Mouse (Mus musculus) neural tube, embryonic 12.5 days (tissue): ENCODE measurements around the gene Cnppd1. TPM values are rescaled to one million over a fixed set of nuclear protein-coding genes. Genes with fewer than 3 reads are reported as not detected.

Source experiments
- polyA plus RNA-seq: library from polyadenylated mRNA; unstranded; fragments of >200 nt; fragmentation: Nextera tagmentation; extraction: Ambion mirVana; gene quantifications from 2 replicates; pipeline ENCODE4 v1.2.1, GENCODE M21; 2016

Gene Cnppd1
- polyA plus RNA-seq, 1 experiment from 2014 or later, result 70.0 TPM

Other genes starting within 250 kb of the Cnppd1 start
- not detected in 2 replicates for gene Cryba2, start 249.6 kb downstream of the Cnppd1 start, polyA plus RNA-seq
- 0.08 TPM in 1 of 2 replicates, not detected in the other for gene Cfap65, start 207.1 kb downstream of the Cnppd1 start, polyA plus RNA-seq
- 0.24 and 0.28 TPM in 2 replicates for gene Ihh, start 191.0 kb downstream of the Cnppd1 start, polyA plus RNA-seq
- gene Nhej1, start 17.5 kb downstream of the Cnppd1 start, polyA plus RNA-seq, result 10.7 and 11.5 TPM in 2 replicates
- not detected in 2 replicates for gene Slc23a3, start 8.8 kb downstream of the Cnppd1 start, polyA plus RNA-seq
- gene Retreg2, start 67 bp upstream of the Cnppd1 start, polyA plus RNA-seq, result 94.5 and 96.0 TPM in 2 replicates
- gene Zfand2b, start 25.9 kb upstream of the Cnppd1 start, polyA plus RNA-seq, result 37.8 and 38.5 TPM in 2 replicates
- gene Abcb6, start 37.7 kb upstream of the Cnppd1 start, polyA plus RNA-seq, result 37.8 and 39.1 TPM in 2 replicates
- gene Ankzf1, start 49.4 kb upstream of the Cnppd1 start, polyA plus RNA-seq, result 22.2 and 25.2 TPM in 2 replicates
- 41.0 and 41.5 TPM in 2 replicates for gene Atg9a, start 49.5 kb upstream of the Cnppd1 start, polyA plus RNA-seq
- 17.0 and 18.2 TPM in 2 replicates for gene Glb1l, start 68.1 kb upstream of the Cnppd1 start, polyA plus RNA-seq
- 136 and 143 TPM in 2 replicates for gene Stk16, start 68.1 kb upstream of the Cnppd1 start, polyA plus RNA-seq
- gene Tuba4a, start 77.2 kb upstream of the Cnppd1 start, polyA plus RNA-seq, result 9.4 and 11.9 TPM in 2 replicates
- not detected in 2 replicates for gene A630095N17Rik, start 89.4 kb upstream of the Cnppd1 start, polyA plus RNA-seq
- gene Dnajb2, start 93.7 kb upstream of the Cnppd1 start, polyA plus RNA-seq, result 49.6 and 54.9 TPM in 2 replicates
- 13.8 and 15.0 TPM in 2 replicates for gene Ptprn, start 121.8 kb upstream of the Cnppd1 start, polyA plus RNA-seq
- gene Resp18, start 135.7 kb upstream of the Cnppd1 start, polyA plus RNA-seq, result 61.9 and 69.5 TPM in 2 replicates
- 193 and 201 TPM in 2 replicates for gene Dnpep, start 175.3 kb upstream of the Cnppd1 start, polyA plus RNA-seq
- 9.3 and 12.7 TPM in 2 replicates for gene Des, start 217.6 kb upstream of the Cnppd1 start, polyA plus RNA-seq
- 15.8 and 17.1 TPM in 2 replicates for gene Speg, start 232.6 kb upstream of the Cnppd1 start, polyA plus RNA-seq